Mouse (Mus musculus) heart, adult 11 months (tissue): ENCODE measurements around the gene Myb.

Experiments
- DNase-seq: peaks from one replicate; pipeline ENCODE4 v3.0.0; 2022

Gene Myb

DNA sequence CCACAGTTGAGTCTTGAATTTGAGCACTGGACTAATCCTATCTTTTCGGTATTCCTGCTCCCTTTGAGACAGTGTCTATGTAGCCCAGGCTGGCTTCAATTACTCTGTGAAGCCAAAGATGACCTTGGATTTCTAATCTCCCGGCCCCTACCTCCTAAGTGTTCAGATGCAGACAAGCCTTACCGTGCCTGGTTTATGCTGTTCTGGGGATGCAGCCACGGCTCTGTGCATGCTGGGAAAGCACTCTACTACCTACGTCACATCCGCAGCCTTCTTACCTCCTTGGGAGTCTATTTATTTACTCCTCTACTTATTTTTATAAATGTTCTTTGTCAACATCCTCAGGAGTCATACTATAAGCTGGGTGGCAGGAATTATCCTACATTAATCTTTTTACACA lies 7.1 kb upstream of the Myb start:
- DNase-seq = peak; percentile 77

DNA sequence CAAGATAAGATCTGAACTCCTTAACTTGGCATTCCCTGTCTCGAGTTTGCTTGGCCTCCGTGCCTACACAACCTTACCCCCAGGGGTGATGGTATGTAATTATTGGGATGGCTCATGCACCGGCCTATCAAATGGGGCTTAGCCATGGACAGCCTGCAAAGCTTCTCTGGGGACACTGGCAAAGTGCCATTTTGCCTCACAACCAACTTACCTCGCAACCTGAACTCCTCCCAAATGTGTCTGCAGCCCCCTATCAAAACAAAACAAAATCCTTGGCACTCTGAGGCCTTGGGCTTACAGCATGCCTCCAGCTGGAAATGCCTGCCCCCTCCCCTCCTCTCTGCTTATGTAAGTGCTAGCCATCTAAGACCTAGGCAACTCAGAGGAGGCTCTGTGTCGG lies 6.4 kb upstream of the Myb start:
- peak; percentile 81 for DNase-seq

GRCm38 (mm10) chr10:21165411-21165810 lies 4.6 kb upstream of the Myb start:
- DNase-seq = no peak

- DNase-seq = no peak
These were observed 1.3 kb upstream of the Myb start for GRCm38 (mm10) chr10:21162124-21162523.

- no peak for DNase-seq
These were observed 743 bp upstream of the Myb start for GRCm38 (mm10) chr10:21161359-21162094.

- DNase-seq = peak; percentile 93
These were observed 938 bp downstream of the Myb start for GRCm38 (mm10) chr10:21159697-21160394.

DNA sequence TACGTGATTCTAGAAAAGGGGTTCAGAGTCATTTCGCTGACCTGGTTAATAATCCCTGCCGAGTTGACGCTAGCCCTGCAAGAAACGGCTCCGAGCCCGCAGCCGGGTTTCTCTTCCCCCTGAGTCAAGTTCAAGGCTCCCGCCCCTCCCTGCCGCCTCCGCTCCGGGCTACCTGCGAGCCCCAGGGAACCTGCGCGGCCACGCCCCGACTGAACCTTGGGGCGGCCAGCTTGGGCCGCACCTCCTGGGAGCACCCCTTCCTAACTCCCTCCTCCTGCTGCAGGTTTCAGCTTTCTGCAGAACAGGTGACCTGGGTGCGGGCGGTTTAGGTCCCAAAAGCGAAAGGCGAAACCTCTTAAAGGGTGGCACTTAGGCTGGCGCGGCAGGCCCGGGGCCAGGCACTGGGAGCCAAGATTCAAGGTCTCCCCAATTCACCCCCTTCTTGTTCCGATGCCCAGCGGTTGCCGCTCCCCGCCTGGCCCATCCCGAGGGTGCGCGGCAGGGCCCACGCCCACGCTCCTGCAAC lies 1.8 kb downstream of the Myb start:
- no peak for DNase-seq

- DNase-seq = no peak
These were observed 2.5 kb downstream of the Myb start for GRCm38 (mm10) chr10:21158111-21158917.

- DNase-seq = peak; percentile 76
These were observed 3.8 kb downstream of the Myb start for GRCm38 (mm10) chr10:21156953-21157499.

GRCm38 (mm10) chr10:21156416-21156815 lies 4.4 kb downstream of the Myb start:
- peak; percentile 55 for DNase-seq

DNA sequence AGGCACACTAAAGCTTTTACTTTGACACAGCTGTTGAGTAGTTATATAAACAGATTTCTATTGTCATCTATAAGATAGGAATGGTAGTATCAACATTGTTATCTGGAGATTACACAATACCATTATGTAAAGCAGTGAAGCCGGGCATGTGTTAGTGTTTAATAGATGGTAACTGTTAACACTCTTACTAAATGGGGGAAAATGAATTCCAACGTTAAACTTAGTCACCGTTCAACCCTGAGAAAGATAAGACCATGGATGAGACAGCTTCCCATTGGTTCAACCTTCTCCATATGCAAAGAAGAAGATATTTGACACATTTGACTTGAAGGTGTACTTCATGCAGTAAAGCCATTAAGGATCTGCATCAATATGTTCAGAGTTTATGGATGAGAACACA lies 5.9 kb downstream of the Myb start:
- DNase-seq = no peak

- no peak for DNase-seq
These were observed 7.4 kb downstream of the Myb start for GRCm38 (mm10) chr10:21153433-21153832.

DNA sequence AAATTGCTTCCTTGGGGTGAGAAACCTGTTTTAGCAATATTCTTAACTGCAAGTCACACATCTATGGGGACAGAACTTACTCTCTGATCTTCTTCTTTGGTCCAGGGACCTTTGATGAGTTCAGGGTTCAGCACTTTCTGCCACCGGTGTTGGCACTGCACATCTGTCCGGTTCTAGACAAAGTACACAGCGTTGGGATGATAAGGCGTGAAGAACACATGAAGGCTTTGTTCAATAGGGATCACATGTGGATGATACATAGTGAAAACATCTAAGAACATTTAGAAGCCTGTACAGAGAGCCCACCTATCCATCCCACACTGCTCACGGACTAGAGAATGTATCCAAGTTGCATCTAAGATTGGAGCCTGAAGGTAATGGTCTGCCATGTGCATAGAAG lies 8.0 kb downstream of the Myb start:
- peak; percentile 56 for DNase-seq

- DNase-seq = no peak
These were observed 9.5 kb downstream of the Myb start for GRCm38 (mm10) chr10:21151320-21151719.

DNA sequence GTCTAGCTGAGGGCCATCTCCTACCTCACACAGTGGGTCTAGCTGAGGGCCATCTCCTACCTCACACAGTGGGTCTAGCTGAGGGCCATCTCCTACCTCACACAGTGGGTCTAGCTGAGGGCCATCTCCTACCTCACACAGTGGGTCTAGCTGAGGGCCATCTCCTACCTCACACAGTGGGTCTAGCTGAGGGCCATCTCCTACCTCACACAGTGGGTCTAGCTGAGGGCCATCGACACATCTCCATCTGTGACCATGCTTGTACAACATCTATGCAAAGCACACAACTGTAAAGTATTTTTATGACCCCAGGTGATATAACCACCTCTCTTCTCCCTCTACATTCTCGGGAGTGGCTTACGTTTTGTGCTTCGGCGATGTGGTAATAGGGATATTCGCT lies 10.8 kb downstream of the Myb start:
- peak; percentile 55 for DNase-seq

DNA sequence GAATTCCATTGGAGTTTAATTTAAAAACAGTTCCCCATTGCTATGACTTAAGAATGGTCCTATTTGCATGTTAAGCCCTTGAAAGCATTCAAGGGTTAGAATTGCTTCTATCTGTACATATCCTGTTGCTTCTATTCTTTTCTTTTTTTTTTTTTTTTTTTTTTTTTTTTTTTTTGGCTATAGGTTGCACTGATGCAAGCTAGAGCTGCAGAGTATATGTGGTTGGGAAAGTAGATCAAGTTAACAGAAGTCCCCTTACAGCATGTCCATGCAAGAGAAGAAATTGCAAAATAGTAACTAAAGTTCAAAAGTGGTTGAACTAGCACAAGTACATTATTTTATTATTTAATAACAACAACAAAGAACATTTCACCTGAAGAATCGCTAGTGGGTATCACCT lies 14.1 kb downstream of the Myb start:
- no peak for DNase-seq

DNA sequence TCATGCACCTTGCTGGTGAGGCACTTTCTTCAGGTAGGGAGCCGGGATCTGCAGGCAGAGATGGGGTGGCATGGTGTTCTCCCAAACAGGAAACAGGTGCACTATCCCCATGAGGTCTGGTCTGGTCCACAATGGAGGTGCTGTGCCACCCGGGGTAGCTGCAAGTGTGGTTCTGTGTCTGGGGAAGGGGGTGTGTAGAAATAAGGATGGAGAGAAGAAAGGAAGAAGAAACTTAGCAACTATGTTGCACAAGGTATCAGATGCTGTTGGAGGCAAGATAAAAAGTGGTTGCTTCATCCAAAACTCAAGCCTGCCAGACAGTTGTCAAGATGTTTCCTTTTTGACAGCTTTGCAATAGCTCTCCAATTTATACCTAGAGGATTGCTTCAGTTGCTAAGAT lies 14.5 kb downstream of the Myb start:
- DNase-seq = peak; percentile 43

DNA sequence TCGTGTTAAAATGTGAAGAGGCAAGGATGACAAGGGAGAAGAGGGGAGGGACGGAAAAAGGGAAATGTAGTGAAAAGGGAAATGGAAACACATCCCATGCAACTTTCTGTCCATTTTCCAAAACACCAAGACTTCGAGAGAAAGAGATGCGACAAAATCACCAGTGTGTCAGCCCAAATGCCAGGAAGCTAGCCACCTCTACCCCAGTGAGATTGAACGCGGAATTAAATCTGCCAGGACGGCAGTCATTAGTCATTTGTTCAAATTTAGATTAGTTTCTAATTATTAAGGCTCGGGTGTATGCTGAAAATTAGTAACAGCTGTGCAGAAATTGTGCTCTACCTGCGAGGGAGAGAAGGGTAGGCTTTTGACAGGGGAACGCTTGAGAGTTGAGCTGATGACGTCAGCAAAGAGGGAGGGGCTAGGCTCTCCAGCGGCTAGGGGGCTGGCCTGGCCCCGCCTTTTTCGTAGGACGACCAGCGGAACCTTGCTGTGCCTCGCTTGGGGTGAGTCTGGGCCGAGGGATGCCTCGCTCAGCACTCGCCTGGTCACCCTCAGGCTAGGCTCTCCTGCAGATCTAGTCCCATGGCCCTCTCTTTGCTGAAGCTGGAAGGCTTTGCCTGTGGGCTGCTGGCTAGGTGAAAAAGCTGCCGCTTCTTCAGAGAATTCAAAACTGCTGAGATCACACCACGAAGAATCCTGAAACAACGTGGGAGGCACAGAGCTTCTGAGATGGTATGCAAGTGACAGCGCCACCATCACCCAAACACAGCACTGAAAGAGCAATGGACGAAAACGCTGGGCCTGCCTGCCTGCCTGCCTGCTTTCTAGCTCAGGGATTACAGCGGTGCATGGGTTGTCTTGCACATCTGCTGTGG lies 15.9 kb downstream of the Myb start:
- DNase-seq = peak; percentile 92

- DNase-seq = no peak
These were observed 25.5 kb downstream of the Myb start for GRCm38 (mm10) chr10:21135297-21135696.

GRCm38 (mm10) chr10:21130901-21131493 lies 29.8 kb downstream of the Myb start:
- DNase-seq = no peak

GRCm38 (mm10) chr10:21128086-21128611 lies 32.6 kb downstream of the Myb start:
- DNase-seq = no peak
